Mouse (Mus musculus) stomach, postnatal 0 days (tissue): ENCODE results near the gene Gm13694. TPM values are rescaled to one million over a fixed set of nuclear protein-coding genes. Genes with fewer than 3 reads are reported as not detected.
"Not testable (repeated sequence)": the region's sequence is repeated elsewhere in the genome, so short reads cannot be mapped to it uniquely, and the experiment has no call there.

Source experiments
- ATAC-seq: fragments of 200-750 bp; cut with Nextera tagmentation; 2 replicates; pipeline ENCODE4 v1.8.0; 2017; ENCODE audit not compliant: low FRiP score, low TSS enrichment
- DNase-seq: peaks from one replicate; pipeline ENCODE4 v3.0.0-alpha.2; 2016; ENCODE audit warnings: low spot score
- H3K27ac ChIP-seq: fragments of 300-500 bp; sonication (generic); replicated peaks from 2 replicates; pipeline ENCODE4 v1.5.1; 2014; ENCODE audit warnings: mild to moderate bottlenecking, control low read depth
- H3K27me3 ChIP-seq: fragments of 300-500 bp; sonication (generic); 2 replicates; pipeline ENCODE4 v1.6.1; 2014; ENCODE audit warnings: low read length; ENCODE audit not compliant: control insufficient read depth, insufficient read depth
- H3K36me3 ChIP-seq: fragments of 300-500 bp; sonication (generic); 2 replicates; pipeline ENCODE4 v1.6.1; 2014; ENCODE audit warnings: low read length, mixed read lengths; ENCODE audit not compliant: control insufficient read depth, insufficient read depth
- H3K4me1 ChIP-seq: fragments of 300-500 bp; sonication (generic); replicated peaks from 2 replicates; pipeline ENCODE4 v1.6.1; 2014; ENCODE audit warnings: antibody characterized with exemption; ENCODE audit not compliant: control insufficient read depth, insufficient read depth
- H3K4me2 ChIP-seq: fragments of 300-500 bp; sonication (generic); replicated peaks from 2 replicates; pipeline ENCODE4 v1.6.1; 2014; ENCODE audit warnings: low read depth, mild to moderate bottlenecking, control low read depth, moderate library complexity
- H3K4me3 ChIP-seq: fragments of 300-500 bp; sonication (generic); 2 replicates; pipeline ENCODE4 v1.5.1; 2014; ENCODE audit warnings: low read depth, low read length, control low read depth
- H3K9ac ChIP-seq: fragments of 300-500 bp; sonication (generic); 2 replicates; pipeline ENCODE4 v1.6.1; 2014; ENCODE audit warnings: mild to moderate bottlenecking, low read length, control low read depth, mixed read lengths
- H3K9me3 ChIP-seq: fragments of 300-500 bp; sonication (generic); 2 replicates; pipeline ENCODE4 v1.6.1; 2016; ENCODE audit warnings: low read length; ENCODE audit not compliant: control insufficient read depth
- CTCF ChIP-seq: IDR thresholded peaks from 2 replicates; pipeline ENCODE4 v1.5.1; 2016; ENCODE audit warnings: antibody characterized with exemption, low read depth, mild to moderate bottlenecking, moderate library complexity
- EP300 ChIP-seq: optimal IDR thresholded peaks from 2 replicates; pipeline ENCODE3; 2016; ENCODE audit warnings: antibody characterized with exemption
- WGBS: fragments of 180-500 bp; shearing (Covaris S2); extraction: QIAGEN DNeasy Blood & Tissue Kit; methylation state at CpG from one replicate; pipeline ENCODE4 v1.1.7; 2014; 5-methylcytosine and 5-hydroxymethylcytosine counted together
- polyA plus RNA-seq: library from polyadenylated mRNA; unstranded; fragments of >200 nt; fragmentation: Nextera tagmentation; extraction: Ambion mirVana; gene quantifications from 2 replicates; pipeline ENCODE4 v1.2.1, GENCODE M21; 2015

Gm13694 gene
- polyA plus RNA-seq, 1 experiment from 2014 or later: not detected

- not testable (repeated sequence) for DNase-seq, H3K4me3 ChIP-seq, H3K27me3 ChIP-seq, H3K4me2 ChIP-seq, H3K4me1 ChIP-seq, ATAC-seq, H3K9ac ChIP-seq, H3K27ac ChIP-seq, H3K9me3 ChIP-seq, H3K36me3 ChIP-seq
- no CpG with 5 or more reads among the region's 6 CpGs for WGBS
Measured at GRCm38 (mm10) chr2:83984443-83984842, 5.7 kb downstream of the Gm13694 start, which contains the start of gene Gm13697. Gene Gm13697 (plus strand): TSS chr2:83984743.

- not testable (repeated sequence) for H3K9ac ChIP-seq, H3K9me3 ChIP-seq, H3K36me3 ChIP-seq, ATAC-seq, DNase-seq, H3K4me2 ChIP-seq, H3K4me1 ChIP-seq, H3K4me3 ChIP-seq, H3K27me3 ChIP-seq, H3K27ac ChIP-seq
- no CpG with 5 or more reads among the region's 6 CpGs for WGBS
Measured at GRCm38 (mm10) chr2:83990253-83990652, 11.5 kb downstream of the Gm13694 start, which contains the start of gene Gm13691. Gene Gm13691 (plus strand): TSS chr2:83990553.

GRCm38 (mm10) chr2:83993639-83994255, 15.0 kb downstream of the Gm13694 start:
- H3K27ac ChIP-seq, ATAC-seq: not testable (repeated sequence)
- WGBS: 31% methylated on average over 7 of the region's 9 CpGs

GRCm38 (mm10) chr2:83994526-83994925, 15.8 kb downstream of the Gm13694 start:
- not testable (repeated sequence) for DNase-seq, H3K27ac ChIP-seq, H3K9ac ChIP-seq, H3K36me3 ChIP-seq, H3K4me2 ChIP-seq, H3K27me3 ChIP-seq, H3K9me3 ChIP-seq, H3K4me1 ChIP-seq, H3K4me3 ChIP-seq, ATAC-seq
- no CpG with 5 or more reads among the region's 3 CpGs for WGBS

More at GRCm38 (mm10) chr2:83993639-83994255, 15.0 kb downstream of the Gm13694 start:
- H3K4me3 ChIP-seq, H3K9ac ChIP-seq, H3K4me1 ChIP-seq, H3K4me2 ChIP-seq, DNase-seq, H3K27me3 ChIP-seq, H3K9me3 ChIP-seq, H3K36me3 ChIP-seq: not testable (repeated sequence)

- Histone ChIP-seq H3K27ac (no peak overlapping the region), H3K9ac (no peak overlapping the region), H3K4me1 (no peaks in the 10 kb centered on the region), H3K27me3 (no peaks in the 10 kb centered on the region), H3K36me3 (no peaks in the 10 kb centered on the region), H3K9me3 (no peaks in the 10 kb centered on the region), H3K4me2 (no peak overlapping the region), H3K4me3 (no peak overlapping the region)
- WGBS: 29% methylated on average over 1 of the region's 1 CpGs
- DNase-seq (no peak), ATAC-seq (no peak)
- TF ChIP-seq EP300 (no peak), CTCF (no peak)
Measured at GRCm38 (mm10) chr2:84008913-84009312, 30.2 kb downstream of the Gm13694 start.

GRCm38 (mm10) chr2:84009818-84010217, 31.1 kb downstream of the Gm13694 start:
- no peak overlapping the region for H3K9ac ChIP-seq
- H3K9me3 ChIP-seq: no peaks in the 10 kb centered on the region
- H3K4me2 ChIP-seq: no peak overlapping the region
- no peaks in the 10 kb centered on the region for H3K36me3 ChIP-seq
- H3K27ac ChIP-seq: no peak overlapping the region
- no peak for DNase-seq
- no peaks in the 10 kb centered on the region for H3K27me3 ChIP-seq
- TF ChIP-seq CTCF (no peak), EP300 (no peak)
- H3K4me1 ChIP-seq: no peaks in the 10 kb centered on the region
- no peak overlapping the region for H3K4me3 ChIP-seq
- WGBS: 61% methylated on average over 3 of the region's 3 CpGs
- no peak for ATAC-seq
